Mouse (Mus musculus) embryonic facial prominence, embryonic 10.5 days (tissue): ENCODE data around the gene Rfpl4. TPM values are rescaled to one million over a fixed set of nuclear protein-coding genes. Genes with fewer than 3 reads are reported as not detected.
"Not testable (repeated sequence)": the region's sequence is repeated elsewhere in the genome, so short reads cannot be mapped to it uniquely, and the experiment has no call there.

Source experiments
- DNase-seq: peaks from one replicate; pipeline ENCODE4 v3.0.0-alpha.2; 2017; ENCODE audit warnings: low spot score
- H3K27ac ChIP-seq: fragments of 300-500 bp; sonication (generic); replicated peaks from 2 replicates; pipeline ENCODE4 v1.5.1; 2016; ENCODE audit warnings: mild to moderate bottlenecking
- H3K27me3 ChIP-seq: fragments of 300-500 bp; sonication (generic); replicated peaks from 2 replicates; pipeline ENCODE4 v1.6.1; 2016; ENCODE audit warnings: low read depth, mild to moderate bottlenecking; ENCODE audit not compliant: poor library complexity, severe bottlenecking
- H3K36me3 ChIP-seq: fragments of 300-500 bp; sonication (generic); replicated peaks from 2 replicates; pipeline ENCODE4 v1.6.1; 2016; ENCODE audit warnings: mild to moderate bottlenecking, moderate library complexity
- H3K4me1 ChIP-seq: fragments of 300-500 bp; sonication (generic); 2 replicates; pipeline ENCODE4 v1.6.1; 2016
- H3K4me3 ChIP-seq: fragments of 300-500 bp; sonication (generic); 2 replicates; pipeline ENCODE4 v1.5.1; 2016; ENCODE audit warnings: mild to moderate bottlenecking, moderate library complexity
- H3K9me3 ChIP-seq: fragments of 300-500 bp; sonication (generic); 2 replicates; pipeline ENCODE4 v1.6.1; 2016; ENCODE audit warnings: mild to moderate bottlenecking
- WGBS: fragments of 180-500 bp; shearing (Covaris S2); methylation state at CpG from one replicate; pipeline ENCODE4 v1.1.7; 2016; 5-methylcytosine and 5-hydroxymethylcytosine counted together
- polyA plus RNA-seq: library from polyadenylated mRNA; unstranded; fragments of >200 nt; fragmentation: Nextera tagmentation; extraction: Ambion mirVana; gene quantifications from 2 replicates; pipeline ENCODE4 v1.2.1, GENCODE M21; 2016

Rfpl4 gene
- polyA plus RNA-seq, 1 experiment from 2014 or later: not detected

DNA sequence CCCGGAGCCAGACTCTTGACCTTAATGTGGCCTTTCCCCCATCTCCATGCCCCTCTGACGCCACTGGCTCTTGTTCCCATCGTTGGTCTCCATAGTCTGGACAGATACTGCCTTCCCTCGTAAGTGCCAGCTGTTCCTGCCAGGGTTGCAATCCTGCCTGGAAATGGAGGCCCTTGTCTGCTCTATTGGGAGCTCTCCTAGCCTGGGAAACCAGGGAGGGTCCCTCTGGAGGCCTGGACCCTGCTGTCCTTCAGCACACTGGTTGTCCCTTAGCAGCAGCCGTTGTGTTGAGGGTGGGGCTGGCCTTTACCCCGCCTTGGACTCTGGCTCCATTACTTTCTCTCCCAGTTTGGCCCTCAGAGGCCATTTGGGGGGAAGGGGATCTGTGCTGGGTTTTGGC lies 24.4 kb downstream of the Rfpl4 start:
- H3K36me3 ChIP-seq: peaks cover 97% of the 10 kb centered on the region
- no peak overlapping the region for H3K4me3 ChIP-seq
- H3K9me3 ChIP-seq: 0 out of 2 replicates have a peak, but pooled peaks cover 2% of the 10 kb centered on the region
- no peaks in the 10 kb centered on the region for H3K27me3 ChIP-seq
- H3K4me1 ChIP-seq: no peaks in the 10 kb centered on the region
- H3K27ac ChIP-seq: no peak overlapping the region
- DNase-seq: no peak
- WGBS: 87% methylated on average over 6 of the region's 6 CpGs

DNA sequence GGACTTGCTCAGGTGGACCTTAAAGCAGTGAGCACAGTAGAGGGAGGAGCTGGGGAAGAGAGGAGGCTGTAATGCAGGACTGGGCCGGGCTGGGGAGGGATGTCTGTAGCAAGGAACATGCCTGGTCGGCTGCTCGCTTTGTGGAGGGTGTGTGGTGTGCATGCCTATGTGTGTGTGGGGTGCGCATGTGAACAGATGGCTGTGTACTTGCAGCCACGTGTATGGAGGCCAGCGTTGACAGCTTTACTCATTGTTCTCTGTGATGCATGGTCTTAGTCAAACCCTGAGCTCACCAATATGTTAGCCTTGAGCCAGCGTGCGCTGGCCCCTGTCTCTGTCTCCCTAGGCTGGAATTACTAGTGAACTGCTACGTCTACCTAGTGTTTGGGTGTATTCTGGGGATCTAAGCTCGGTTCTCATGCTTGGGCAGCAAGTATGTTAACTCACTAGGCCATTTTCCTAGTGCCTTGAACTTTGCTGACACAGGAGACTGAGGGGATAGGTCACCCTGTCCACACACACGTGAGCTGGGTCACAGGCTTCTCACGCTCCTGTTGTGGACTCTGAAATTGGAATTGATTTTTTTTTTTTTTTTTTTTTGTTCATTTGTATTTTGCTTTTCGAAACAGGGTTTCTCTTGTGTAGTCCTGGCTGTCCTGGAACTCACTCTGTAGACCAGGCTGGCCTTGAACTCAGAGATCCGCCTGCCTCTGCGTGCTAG lies 25.6 kb downstream of the Rfpl4 start:
- 94% methylated on average over 15 of the region's 15 CpGs for WGBS

DNA sequence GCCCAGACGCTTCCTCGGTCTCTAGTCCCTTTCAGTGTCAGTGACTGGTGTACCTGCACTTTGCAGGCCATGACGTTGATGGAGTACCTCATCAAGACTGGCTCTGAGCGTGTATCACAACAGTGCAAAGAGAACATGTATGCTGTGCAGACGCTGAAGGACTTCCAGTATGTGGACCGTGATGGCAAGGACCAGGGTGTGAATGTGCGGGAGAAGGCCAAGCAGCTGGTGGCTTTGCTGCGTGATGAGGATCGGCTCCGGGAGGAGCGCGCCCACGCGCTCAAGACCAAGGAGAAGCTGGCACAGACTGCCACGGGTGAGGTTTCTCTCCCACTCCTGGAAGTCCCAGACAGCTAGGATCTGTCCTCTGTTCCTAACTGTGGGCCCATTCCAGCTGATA lies 26.9 kb downstream of the Rfpl4 start:
- H3K4me1 ChIP-seq: no peaks in the 10 kb centered on the region
- no peak overlapping the region for H3K4me3 ChIP-seq
- no peaks in the 10 kb centered on the region for H3K9me3 ChIP-seq
- no peaks in the 10 kb centered on the region for H3K27me3 ChIP-seq
- 96% methylated on average over 15 of the region's 15 CpGs for WGBS
- H3K36me3 ChIP-seq: peaks cover 97% of the 10 kb centered on the region
- H3K27ac ChIP-seq: no peak overlapping the region
- no peak for DNase-seq

More for the DNA sequence above, 25.6 kb downstream of the Rfpl4 start:
- H3K4me1 ChIP-seq: no peaks in the 10 kb centered on the region
- H3K36me3 ChIP-seq: peaks cover 97% of the 10 kb centered on the region
- H3K27me3 ChIP-seq: no peaks in the 10 kb centered on the region
- DNase-seq: no peak
- H3K4me3 ChIP-seq: no peak overlapping the region
- no peak overlapping the region for H3K27ac ChIP-seq
- no peaks in the 10 kb centered on the region for H3K9me3 ChIP-seq

DNA sequence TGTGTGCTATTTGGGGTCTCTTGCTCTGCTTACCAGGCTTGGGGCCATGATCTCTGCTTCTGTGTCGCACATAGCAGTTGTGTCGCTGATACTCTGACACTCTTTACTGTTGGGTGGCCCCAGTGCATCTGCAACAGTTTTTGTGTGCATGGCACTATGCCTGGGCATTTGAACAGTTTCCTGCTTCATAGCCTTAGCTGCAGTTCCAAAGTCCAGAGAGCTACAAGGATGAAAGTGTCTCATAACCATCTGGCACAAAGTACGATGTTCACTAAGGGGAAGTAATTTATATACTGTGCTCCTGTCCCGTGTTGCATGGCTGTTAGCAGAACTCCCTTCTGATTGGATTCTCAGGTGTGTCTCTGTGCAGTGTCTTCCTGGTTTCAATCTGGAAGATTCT lies 28.9 kb downstream of the Rfpl4 start:
- Histone ChIP-seq H3K27ac (no peak overlapping the region), H3K36me3 (peaks cover 97% of the 10 kb centered on the region), H3K9me3 (no peaks in the 10 kb centered on the region), H3K4me1 (no peaks in the 10 kb centered on the region), H3K27me3 (no peaks in the 10 kb centered on the region), H3K4me3 (no peak overlapping the region)
- no peak for DNase-seq
- 94% methylated on average over 4 of the region's 4 CpGs for WGBS

DNA sequence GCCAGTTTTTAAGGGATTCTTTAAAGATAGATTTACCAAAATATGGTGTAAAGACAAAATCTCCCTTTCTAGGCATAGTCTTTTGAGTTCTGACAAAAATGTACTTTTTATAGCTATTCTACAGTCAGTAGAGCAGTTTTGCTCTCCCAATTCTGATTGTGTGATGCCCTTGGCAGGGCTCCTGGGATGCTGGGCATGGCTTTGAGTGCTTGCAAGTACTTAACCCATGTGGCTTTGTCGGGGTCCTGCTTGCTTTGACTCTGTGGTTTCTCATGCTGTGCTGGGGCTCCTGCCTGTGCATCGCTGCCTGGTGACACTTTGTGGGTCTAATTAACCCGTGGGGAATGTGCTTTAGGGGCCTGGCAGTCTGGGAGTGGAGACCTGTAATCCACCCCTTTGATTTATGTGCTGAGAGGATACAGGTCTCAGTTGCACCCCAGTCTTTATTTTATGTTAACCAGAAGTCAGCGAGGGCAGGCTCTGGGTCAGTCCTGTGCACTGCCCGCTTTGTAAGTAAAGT lies 29.8 kb downstream of the Rfpl4 start:
- no peak for DNase-seq
- H3K36me3 ChIP-seq: peaks cover 95% of the 10 kb centered on the region
- no peak overlapping the region for H3K4me3 ChIP-seq
- no peaks in the 10 kb centered on the region for H3K9me3 ChIP-seq
- no peak overlapping the region for H3K27ac ChIP-seq
- 0 out of 2 replicates have a peak, but pooled peaks cover under 1% of the 10 kb centered on the region for H3K4me1 ChIP-seq
- WGBS: 85% methylated on average over 5 of the region's 5 CpGs
- no peaks in the 10 kb centered on the region for H3K27me3 ChIP-seq

DNA sequence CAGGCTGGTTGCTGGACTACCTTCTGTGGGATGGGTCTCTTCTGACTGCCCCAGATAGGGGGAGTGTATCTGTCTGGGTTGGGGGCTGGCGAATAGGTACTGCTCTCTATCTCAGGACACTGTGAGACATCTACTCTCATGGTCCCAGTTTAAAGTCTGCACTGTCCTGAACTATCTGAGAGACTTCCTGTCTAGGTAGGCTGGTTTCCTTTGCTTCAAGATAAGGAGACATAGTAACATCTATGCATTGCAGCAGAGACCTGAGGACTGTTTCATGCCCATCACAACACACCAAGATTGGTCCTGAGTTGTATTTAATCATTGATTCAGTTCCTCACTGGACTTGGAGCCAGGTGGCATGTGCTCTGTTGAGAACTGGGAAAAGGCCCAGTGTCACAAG lies 31.2 kb downstream of the Rfpl4 start:
- DNase-seq: no peak
- Histone ChIP-seq H3K4me3 (no peak overlapping the region), H3K9me3 (no peaks in the 10 kb centered on the region), H3K27me3 (no peaks in the 10 kb centered on the region), H3K36me3 (peaks cover 83% of the 10 kb centered on the region), H3K27ac (no peak overlapping the region), H3K4me1 (peaks cover 15% of the 10 kb centered on the region)
- WGBS: 94% methylated on average over 1 of the region's 1 CpGs

DNA sequence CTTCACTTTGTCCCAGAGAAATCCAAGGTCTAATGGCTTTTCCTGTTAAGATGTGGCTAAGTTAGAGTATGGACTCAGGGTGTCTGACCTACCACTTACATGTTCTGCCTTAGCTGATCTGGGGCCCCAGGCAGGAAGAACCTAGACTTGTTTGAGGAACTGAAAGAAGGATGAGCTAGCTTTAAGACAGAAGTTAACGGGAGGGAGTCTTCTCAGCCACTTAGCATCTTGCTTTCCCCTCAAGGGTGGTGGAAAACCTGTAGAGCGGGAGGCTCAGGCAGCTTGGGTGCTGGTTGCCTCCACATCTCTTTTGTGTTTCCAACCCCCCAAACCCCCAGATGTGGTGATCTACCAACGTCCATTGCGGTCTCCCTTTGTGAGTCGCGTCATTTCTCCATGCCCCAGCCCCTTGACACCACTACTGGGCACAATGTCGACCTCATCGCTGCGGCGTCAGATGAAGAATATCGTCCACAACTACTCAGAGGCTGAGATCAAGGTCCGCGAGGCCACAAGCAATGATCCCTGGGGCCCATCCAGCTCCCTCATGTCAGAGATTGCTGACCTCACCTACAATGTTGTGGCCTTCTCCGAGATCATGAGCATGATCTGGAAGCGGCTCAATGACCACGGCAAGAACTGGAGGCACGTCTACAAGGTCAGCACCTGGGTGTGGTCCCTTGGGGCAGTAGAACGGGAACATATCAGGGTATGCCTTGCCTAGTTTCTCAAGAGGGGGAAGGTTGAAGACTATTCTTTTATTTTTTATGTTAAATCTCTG lies 33.2 kb downstream of the Rfpl4 start:
- no peak for DNase-seq
- no peak overlapping the region for H3K4me3 ChIP-seq
- no peak overlapping the region for H3K27ac ChIP-seq
- H3K36me3 ChIP-seq: peaks cover 77% of the 10 kb centered on the region
- 91% methylated on average over 18 of the region's 18 CpGs for whole genome bisulfite sequencing
- H3K27me3 ChIP-seq: no peaks in the 10 kb centered on the region
- H3K4me1 ChIP-seq: peaks cover 17% of the 10 kb centered on the region
- no peaks in the 10 kb centered on the region for H3K9me3 ChIP-seq

DNA sequence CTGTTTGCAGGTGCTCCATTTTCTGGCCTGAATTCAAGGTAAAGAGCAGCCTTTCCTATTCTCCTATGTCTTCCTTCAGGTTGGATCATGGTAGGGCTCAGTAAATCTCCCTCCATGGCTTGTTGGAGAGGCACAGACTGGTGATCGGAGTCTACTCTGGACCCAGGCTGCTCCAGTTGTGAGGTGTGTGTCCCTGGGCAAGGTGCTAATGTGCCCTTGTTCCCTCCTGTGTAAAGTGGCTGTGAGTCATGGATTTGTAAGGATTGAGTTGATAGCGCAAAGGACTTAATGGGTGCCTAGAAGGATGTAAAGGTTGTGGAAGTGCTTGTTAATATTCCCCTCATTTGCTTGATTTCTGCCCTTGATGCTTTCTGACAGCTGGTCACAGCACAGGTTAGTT lies 34.8 kb downstream of the Rfpl4 start:
- no peak for DNase-seq

DNA sequence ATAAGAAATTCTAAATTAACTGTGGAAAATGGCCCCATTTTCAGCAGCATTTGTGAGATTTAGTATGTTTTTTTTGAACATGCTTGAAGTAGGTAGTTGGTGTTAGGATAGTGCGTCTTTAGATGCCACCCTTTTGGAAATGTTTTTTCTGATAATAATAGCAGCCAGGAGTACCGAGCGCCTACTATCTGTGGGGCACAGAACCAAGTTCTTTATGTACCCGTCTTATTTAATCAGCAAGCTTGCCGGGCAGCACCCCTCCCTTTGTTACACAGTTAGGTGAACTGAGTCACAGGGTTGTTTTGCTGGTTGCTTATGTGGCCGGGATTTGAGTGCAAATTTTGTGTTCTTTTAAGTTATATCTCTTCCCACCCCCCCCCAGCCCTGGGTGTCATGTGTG lies 35.5 kb downstream of the Rfpl4 start:
- Histone ChIP-seq H3K4me1 (peaks cover 17% of the 10 kb centered on the region), H3K4me3 (peak overlapping the region; percentile 98), H3K9me3 (no peaks in the 10 kb centered on the region), H3K27me3 (no peaks in the 10 kb centered on the region), H3K36me3 (peaks cover 77% of the 10 kb centered on the region), H3K27ac (no peak overlapping the region)
- 80% methylated on average over 6 of the region's 6 CpGs for WGBS
- DNase-seq: no peak

More for the DNA sequence above, 34.8 kb downstream of the Rfpl4 start:
- peaks cover 77% of the 10 kb centered on the region for H3K36me3 ChIP-seq
- 93% methylated on average over 2 of the region's 2 CpGs for WGBS
- no peaks in the 10 kb centered on the region for H3K27me3 ChIP-seq
- peak overlapping the region; percentile 98; the same call in 1 of the 2 replicates for H3K4me3 ChIP-seq
- no peaks in the 10 kb centered on the region for H3K9me3 ChIP-seq
- peaks cover 17% of the 10 kb centered on the region for H3K4me1 ChIP-seq
- no peak overlapping the region for H3K27ac ChIP-seq

DNA sequence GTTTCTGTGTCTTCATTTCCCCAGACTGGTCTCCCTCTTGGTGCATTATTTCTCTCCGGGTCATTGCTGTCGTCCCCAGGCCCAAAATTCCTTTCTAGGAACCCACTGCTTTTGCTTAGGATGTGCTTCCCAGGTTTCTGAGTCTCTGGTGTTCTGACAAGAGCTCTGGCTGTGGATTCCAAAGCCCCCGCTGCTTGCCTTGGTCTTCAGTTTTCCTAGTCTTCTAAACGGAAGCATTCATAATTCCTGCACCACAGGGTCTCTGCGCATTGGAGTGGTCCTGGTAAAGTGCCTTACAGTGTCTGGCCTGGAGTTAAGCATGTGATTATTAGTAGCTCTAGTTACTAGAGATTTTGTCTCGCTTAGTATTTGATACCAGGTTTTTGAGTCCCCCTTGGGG lies 35.9 kb downstream of the Rfpl4 start:
- Histone ChIP-seq H3K9me3 (no peaks in the 10 kb centered on the region), H3K27ac (peak overlapping the region; percentile 95), H3K4me1 (peaks cover 17% of the 10 kb centered on the region), H3K36me3 (peaks cover 76% of the 10 kb centered on the region), H3K4me3 (peak overlapping the region; percentile 98), H3K27me3 (no peaks in the 10 kb centered on the region)
- 24% methylated on average over 6 of the region's 6 CpGs for WGBS
- DNase-seq: peak; percentile 10

DNA sequence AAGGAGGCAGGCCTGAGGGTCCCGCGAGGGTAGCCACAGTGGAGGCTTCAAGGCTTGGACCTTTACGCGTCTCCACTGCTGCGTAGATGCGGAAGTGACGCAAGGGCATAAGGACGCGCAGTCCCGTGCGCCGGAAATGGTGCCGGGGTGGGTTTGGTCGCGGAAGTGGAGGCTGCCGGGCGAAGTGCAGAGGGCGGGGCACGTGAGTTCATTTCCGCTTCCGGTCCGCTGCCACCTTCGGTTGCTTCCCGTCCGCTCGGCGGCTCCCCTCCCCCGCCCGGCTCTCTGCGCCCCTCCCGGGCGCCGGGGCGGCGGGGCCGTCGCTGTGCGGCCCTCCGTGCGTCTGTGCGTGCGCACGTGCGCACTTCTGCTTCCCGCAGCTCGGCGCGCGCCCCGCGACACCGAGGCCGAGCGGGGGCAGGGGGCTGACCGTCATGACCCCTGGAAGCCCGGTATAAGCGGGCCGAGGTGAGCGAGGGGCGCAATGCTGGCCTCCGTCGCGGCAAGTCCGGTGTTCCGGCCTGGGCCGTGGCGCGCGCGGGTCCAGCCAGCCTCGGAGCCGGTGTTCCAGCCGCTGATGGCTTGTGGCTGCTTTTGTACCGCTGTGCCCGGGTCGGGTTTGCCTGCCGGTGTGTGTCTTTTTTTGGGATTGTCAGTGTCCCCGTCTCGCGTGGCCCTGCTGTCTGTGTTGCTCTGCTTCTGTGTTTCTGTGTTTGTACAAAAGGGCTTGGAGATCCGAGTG lies 36.6 kb downstream of the Rfpl4 start, which contains the start of gene Epn1:
Gene Epn1, plus strand, starts transcription at position 226 of the 742 bp plus-strand sequence.
- Histone ChIP-seq H3K4me3 (peak within 1 kb of the TSS; percentile 98), H3K27ac (peak within 1 kb of the TSS; percentile 95), H3K4me1 (peaks cover 17% of the 10 kb centered on the region), H3K9me3 (no peaks in the 10 kb centered on the region), H3K27me3 (no peaks in the 10 kb centered on the region), H3K36me3 (peaks cover 76% of the 10 kb centered on the region)
- peak; percentile 97 for DNase-seq
- under 1% methylated on average over 76 of the region's 81 CpGs for WGBS

DNA sequence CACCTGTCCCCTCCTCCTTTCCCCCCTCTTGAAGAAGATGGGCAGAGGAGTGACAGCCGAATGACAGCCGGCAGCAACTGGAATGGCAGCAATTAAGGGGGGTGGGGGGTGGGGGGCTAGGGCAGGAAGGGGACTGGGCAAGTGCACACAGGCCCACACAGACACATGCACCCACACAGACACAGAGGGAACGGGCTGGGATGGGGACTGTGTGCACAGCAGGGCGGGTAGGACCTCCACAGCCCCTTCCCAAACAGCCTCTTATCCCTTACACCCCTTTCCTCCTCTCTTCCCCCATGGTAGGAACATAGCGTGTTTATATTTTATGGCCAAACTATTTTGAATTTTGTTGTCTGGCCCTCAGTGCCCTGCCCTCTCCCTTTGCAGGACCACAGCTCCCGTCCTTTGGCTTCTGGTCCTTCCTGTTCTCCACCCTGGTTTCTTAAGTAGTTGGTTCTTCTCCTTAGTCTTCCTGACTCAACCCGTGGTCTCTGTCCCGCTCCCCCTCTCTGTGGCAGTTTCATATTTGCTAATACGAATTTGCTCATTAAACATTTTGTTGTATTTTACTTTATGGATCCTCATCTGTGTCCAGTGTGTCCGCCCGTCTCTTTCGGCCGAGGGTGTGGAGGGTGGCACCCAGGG lies 37.3 kb downstream of the Rfpl4 start:
- H3K9me3 ChIP-seq, H3K27me3 ChIP-seq, DNase-seq: not testable (repeated sequence)
- 50% methylated on average over 11 of the region's 13 CpGs for WGBS
- Histone ChIP-seq H3K27ac (peak overlapping the region; percentile 95), H3K36me3 (peaks cover 76% of the 10 kb centered on the region), H3K4me1 (peaks cover 17% of the 10 kb centered on the region), H3K4me3 (peak overlapping the region; percentile 98)
